Mouse (Mus musculus) induced T-regulatory cell, adult 2 months (primary cell): ENCODE data around the gene Hps4.
"Not testable (repeated sequence)": the region's sequence is repeated elsewhere in the genome, so short reads cannot be mapped to it uniquely, and the experiment has no call there.

Experiments
- DNase-seq: peaks from one replicate; pipeline ENCODE4 v3.0.0-alpha.2; 2012; ENCODE audit warnings: low read depth

The Hps4 gene

DNA sequence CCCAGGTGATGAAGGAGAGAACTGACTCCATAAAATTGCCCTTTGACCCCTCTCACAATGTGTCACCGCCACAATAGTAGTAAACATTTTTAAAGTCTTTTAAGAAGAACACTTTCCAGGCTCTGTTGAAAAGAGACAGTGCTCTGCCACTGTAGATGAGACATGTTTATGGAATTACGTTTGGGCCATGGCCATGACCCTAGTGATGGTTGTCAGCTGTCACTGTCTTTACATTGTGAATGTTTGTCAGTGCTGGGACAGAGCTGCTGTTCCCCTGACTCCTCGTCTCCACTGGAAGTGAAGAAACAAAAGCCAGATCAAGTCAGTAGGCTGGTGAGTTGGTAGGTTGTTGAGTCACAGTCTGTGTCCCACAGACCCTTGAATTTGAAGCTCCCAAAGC lies 59.6 kb downstream of the Hps4 start:
- DNase-seq, result no peak

DNA sequence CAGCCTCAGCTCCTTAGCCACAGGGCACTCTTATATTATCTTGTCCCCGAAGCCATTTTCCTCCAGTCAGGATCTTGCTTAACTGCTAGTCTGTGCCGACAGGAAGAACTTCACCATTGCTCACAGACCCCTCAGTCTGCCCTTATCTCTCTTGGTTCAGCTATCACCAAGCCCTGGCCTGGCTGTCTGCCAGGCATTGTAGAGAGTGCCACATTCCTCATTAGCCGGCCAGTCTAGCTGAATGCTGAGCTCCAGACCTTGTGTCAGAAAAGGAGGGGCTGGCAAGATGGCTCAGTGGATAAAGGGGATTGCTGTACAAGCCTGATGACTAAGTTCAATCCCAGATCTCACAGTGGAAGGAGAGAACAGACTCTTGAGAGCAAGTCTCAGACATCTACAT lies 63.1 kb downstream of the Hps4 start:
- DNase-seq, result no peak

DNA sequence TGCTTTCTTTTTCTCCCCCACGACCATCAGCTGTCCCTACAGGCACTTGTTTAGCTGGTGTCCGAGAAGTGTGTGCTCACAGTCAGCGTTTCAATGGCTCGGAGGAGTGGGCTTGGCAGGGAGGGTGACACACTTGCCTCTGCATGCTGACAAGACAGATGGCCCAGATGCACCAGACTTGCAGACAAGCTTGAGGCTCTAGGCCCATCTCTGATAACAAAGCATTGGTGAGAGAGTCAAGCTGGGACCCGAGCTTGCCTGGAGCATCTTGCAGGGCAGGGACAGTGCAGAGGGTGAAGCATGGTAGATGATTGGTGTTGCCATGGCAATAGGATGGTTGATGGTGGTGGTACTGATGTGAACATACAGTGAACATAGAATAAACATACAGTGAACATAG lies 66.4 kb downstream of the Hps4 start:
- DNase-seq, result no peak

DNA sequence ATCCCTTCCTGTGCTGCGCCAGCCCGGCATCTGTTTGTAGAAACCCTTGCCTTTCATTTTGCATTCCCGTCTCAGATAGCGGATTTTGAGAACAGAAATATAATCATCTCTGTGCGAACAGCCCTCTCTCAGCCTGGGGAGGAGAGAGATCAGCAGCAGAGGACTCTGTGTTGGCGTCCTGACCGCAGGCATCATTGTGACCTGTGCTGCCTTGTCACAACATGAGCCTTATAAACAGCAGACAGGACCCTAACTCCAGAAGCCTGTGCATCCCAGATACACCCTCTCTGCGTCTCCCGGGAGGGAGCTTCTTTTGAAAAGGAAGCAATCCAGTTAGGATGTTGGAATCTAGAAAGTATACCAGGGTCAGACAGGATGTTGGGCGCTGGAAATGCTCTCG lies 68.2 kb downstream of the Hps4 start:
- DNase-seq, result no peak

DNA sequence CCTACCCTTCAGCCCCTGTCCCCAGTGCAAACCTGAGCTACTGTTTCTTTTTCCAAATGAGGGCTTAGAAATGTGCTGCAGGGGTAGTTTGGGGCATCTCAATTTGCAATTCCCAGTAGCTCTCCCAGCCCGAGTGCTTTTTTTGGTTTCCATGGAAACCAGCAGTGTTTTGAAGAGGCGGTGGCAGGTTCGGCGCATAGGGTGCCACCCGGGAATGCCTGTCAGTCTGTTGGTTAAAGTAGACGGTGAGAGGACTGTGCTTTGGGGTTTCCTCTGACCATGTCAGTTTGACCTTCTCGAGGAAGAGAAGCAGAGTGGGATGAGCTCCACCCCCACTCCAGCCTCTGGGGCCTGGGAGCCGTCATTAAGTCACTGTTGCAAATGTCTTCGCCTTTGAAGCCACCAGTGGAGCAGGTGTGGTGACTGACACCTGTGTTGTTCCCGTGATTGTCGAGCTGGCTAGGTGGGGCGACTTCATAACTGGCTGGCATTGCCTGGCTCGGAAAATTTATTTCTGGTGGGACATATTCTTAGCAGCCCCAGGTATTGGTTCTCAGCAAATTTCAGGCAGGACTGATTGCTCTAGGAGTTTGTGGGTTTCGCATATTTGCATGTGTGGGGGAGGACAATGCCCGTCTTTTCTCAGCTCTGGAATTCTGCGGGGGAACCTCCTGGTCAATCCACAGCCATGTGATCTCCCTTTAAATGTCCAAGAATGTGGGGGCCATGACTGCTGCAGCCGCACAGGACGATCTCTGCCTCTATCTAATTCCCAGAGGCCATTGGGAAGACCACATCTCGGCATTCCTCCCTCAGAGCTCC lies 68.8 kb downstream of the Hps4 start:
- DNase-seq, result no peak

DNA sequence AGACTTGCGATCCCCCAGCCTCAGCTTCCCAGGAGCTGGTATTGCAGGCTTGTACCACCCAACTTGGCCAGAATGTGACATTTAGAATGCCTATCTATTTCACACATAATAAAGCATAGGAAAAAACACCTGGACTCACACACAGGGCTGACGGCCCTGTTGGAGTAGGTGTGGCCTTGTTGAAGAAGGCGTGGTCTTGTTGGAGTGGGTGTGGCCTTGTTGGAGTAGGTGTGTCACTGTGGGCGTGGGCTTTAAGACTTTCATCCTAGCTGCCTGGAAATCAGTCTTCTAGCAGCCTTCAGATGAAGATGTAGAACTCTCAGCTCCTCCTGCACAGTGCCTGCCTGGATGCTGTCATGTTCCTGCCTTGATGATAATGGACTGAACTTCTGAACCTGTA lies 69.9 kb downstream of the Hps4 start:
- DNase-seq, result not testable (repeated sequence)

DNA sequence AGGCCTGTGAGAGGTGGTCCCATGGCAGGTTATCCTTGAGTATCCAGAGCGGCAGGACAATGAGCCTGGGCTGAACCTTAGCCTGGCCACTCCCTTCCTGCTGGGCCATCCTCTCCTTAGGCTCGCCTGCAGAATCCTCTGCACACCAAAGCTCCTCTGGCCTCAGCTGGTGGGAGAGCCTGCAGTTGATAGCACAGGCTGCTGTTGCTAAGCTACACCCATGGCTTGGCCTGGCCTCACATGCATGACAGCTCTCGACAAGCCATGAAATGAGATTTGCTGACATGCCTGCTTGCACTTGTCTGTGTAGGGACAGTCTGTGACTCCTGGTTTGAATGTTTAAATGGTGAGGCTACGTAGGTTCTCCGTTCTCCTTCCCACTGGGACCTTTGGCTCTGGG lies 73.8 kb downstream of the Hps4 start:
- DNase-seq, result no peak

DNA sequence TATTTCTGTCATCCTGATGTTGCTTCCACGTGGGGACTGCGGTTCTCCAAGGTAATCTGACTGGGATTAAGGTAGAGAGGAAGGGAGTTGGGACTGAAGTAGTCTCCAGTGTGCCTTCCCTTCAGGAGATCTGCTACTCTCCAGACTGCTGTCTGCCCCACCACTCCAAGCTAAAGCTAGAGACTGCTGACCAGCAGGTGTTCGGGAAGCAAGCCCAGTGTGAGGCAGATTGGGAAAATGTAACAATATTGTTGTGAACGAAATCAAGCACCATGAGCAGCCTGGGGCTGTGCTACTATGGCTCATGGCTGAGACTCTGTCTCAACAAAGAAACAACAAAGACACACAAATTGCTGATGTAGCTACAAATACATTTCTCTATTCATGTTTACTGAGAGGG lies 75.1 kb downstream of the Hps4 start:
- no peak for DNase-seq

DNA sequence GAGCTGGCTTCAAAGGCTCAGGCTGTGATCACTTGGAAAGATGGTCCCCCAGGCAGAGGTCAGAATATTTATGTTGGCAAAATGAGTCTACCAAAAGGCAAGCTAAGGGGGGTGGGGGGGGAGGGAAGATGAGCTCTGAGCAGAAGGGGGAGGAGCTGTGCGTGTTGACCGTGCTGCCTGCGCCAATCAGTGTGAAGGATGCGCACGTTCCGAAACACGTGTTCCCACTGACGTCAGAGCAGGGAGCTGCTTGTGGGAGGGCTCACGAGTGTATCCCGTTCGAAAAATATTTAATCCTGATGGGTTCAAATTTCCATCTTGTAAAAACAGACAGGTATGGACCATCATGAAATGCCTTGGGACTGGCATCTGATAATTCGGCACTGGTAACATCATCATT lies 76.7 kb downstream of the Hps4 start:
- DNase-seq, result no peak

DNA sequence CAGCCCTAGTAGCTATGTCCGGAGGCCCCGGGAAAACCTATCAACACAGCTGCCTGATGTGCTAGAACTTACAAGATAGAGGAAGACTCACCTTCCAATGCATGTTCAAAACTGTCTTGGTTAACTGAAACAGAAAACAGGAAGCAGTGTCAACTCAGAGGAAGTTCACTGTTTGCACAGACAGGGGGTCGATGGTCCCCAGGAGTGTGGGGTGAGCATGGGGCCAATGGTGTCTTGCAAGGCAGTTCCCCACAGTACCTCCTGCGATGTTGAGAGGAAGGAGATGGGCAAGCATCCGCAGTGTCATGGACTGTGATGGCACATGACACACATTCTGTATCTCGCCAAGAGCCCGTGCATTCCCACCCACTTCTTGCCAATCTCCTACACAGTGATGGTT lies 83.8 kb downstream of the Hps4 start:
- no peak for DNase-seq

DNA sequence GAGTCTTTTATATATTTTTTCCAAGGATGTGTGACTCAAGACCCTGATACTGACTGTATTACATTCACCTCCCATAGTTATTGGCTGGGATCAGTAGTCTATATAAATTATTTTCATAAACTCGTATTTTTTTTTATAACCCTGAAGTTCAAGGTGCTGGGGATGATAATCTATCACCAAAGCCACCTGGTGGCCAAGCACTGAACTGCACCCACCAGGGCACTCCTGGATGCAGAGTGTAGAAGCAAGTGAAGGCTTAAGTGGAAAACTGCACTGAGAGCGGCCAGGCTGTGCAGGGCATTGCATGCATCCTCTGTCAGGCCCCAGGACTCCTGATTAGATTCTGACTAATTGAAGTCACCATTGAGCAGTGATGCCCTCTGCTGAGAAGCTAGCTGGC lies 84.4 kb downstream of the Hps4 start:
- DNase-seq, result peak; percentile 78
